Mouse (Mus musculus) ES-E14 (cell line): ENCODE data around the gene Nppa. TPM values are rescaled to one million over a fixed set of nuclear protein-coding genes. Genes with fewer than 3 reads are reported as not detected.
"Not testable (repeated sequence)": the region's sequence is repeated elsewhere in the genome, so short reads cannot be mapped to it uniquely, and the experiment has no call there.

Source experiments
- DNase-seq: peaks from one replicate; pipeline ENCODE4 v3.0.0-alpha.2; 2013; ENCODE audit warnings: low read depth, low spot score
- H3K27ac ChIP-seq: 2 replicates; pipeline ENCODE4 v1.5.1; 2012; ENCODE audit warnings: low read depth, mild to moderate bottlenecking, low read length, moderate library complexity, mixed read lengths; ENCODE audit not compliant: poor library complexity, insufficient read depth, severe bottlenecking
- H3K36me3 ChIP-seq: 2 replicates; pipeline ENCODE4 v1.6.1; 2012; ENCODE audit warnings: mild to moderate bottlenecking, low read length, moderate library complexity, mixed read lengths; ENCODE audit not compliant: control insufficient read depth, poor library complexity, insufficient read depth, severe bottlenecking
- H3K4me1 ChIP-seq, 2 experiments: fragments of 150-350 bp in 1 of 2; sonication (generic) in 1 of 2; 2 replicates each; pipeline ENCODE4 v1.6.1; 2012; ENCODE audit warnings: low read length in 2 of 2, mild to moderate bottlenecking in 1 of 2, mixed read lengths in 1 of 2; ENCODE audit not compliant: control insufficient read depth in 2 of 2, insufficient read depth in 2 of 2, poor library complexity in 1 of 2
- H3K4me3 ChIP-seq, 2 experiments: fragments of 150-350 bp in 1 of 2; sonication (generic) in 1 of 2; 2 replicates each; pipeline ENCODE4 v1.5.1; 2012; ENCODE audit warnings: low read length in 2 of 2, low read depth in 1 of 2, mild to moderate bottlenecking in 1 of 2, mixed read lengths in 1 of 2; ENCODE audit not compliant: insufficient read depth in 1 of 2, poor library complexity in 1 of 2, severe bottlenecking in 1 of 2
- H3K9ac ChIP-seq: 2 replicates; pipeline ENCODE4 v1.6.1; 2012; ENCODE audit warnings: low read depth, mild to moderate bottlenecking, low read length, mixed read lengths; ENCODE audit not compliant: poor library complexity, insufficient read depth, severe bottlenecking
- H3K9me3 ChIP-seq: fragments of 150-350 bp; sonication (generic); 2 replicates; pipeline ENCODE4 v1.6.1; 2012; ENCODE audit warnings: low read depth, mild to moderate bottlenecking, low read length; ENCODE audit not compliant: control insufficient read depth, insufficient read depth
- CHD2 ChIP-seq: IDR thresholded peaks from 2 replicates; pipeline ENCODE4 v1.6.1; 2014; ENCODE audit warnings: mild to moderate bottlenecking, low read depth, low read length, inconsistent platforms
- HCFC1 ChIP-seq: IDR thresholded peaks from 2 replicates; pipeline ENCODE4 v1.6.1; 2012; ENCODE audit warnings: low read length, inconsistent platforms, borderline replicate concordance; ENCODE audit not compliant: insufficient read depth
- MAFK ChIP-seq: IDR thresholded peaks from 2 replicates; pipeline ENCODE4 v1.6.1; 2014; ENCODE audit warnings: mild to moderate bottlenecking, low read depth, low read length, inconsistent platforms; ENCODE audit not compliant: insufficient read depth
- ZC3H11A ChIP-seq: IDR thresholded peaks from 2 replicates; pipeline ENCODE4 v1.6.1; 2012; ENCODE audit warnings: low read depth, mild to moderate bottlenecking, inconsistent platforms, low read length, borderline replicate concordance
- ZNF384 ChIP-seq: IDR thresholded peaks from 2 replicates; pipeline ENCODE4 v1.6.1; 2012; ENCODE audit warnings: low read depth, low read length, inconsistent platforms
- in situ Hi-C, 2 experiments: fragments of 600-800 bp; cut with MboI; formaldehyde crosslinking; loops; one replicate each; pipeline ENCODE4 v1.15.1; 2025; ENCODE audit warnings: low sequenced_read_pairs in 2 of 2, inconsistent platforms in 1 of 2; ENCODE audit not compliant: unreplicated experiment in 2 of 2
- total RNA-seq: library from RNA; depleted of rRNA; stranded (reverse); fragments of 300-350 nt; gene quantifications from 2 replicates; pipeline ENCODE4 v1.2.3, GENCODE M21; 2012

Gene Nppa
- total RNA-seq, 1 experiment: not detected

DNA sequence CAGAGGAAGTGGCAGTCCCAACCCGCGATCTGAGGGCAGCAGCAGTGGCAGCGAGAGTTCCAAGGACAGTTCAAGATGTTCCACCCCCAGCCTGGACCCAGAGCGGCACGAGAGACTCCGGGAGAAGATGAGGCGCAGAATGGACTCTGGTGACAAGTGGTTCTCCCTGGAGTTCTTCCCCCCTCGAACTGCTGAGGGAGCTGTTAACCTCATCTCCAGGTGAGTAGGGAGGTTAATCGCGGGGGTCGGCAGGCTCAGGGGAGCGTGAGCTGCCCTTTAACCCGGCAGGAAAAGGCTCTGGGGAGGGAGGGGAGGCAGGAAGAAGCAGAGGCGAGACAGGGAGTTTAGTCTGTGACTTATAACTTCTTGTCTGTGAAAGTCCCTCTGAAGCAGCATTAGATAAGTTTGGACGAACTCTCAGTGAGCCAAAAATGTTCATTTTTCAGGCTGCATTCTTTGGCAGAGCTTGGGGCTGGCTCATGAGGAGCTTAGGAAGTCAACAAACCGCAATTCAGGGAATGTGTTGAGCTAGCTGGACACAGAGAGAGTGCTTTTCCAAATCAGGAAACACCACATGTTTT lies 41.2 kb downstream of the Nppa start:
- H3K9ac ChIP-seq: peak overlapping the region; percentile 41; the same call in 1 of the 2 replicates
- in situ Hi-C loops: no loop called here
- H3K36me3 ChIP-seq: peaks cover 16% of the 10 kb centered on the region
- TF ChIP-seq HCFC1 (no peak), ZC3H11A (no peak), CHD2 (no peak), MAFK (no peak), ZNF384 (no peak)
- no peak overlapping the region for H3K27ac ChIP-seq
- peak overlapping the region; percentile 52 to 59 for H3K4me3 ChIP-seq
- DNase-seq: no peak
- H3K4me1 ChIP-seq: peaks cover 7 to 13% of the 10 kb centered on the region in 2 experiments; a peak in 3 of 4 replicates
- H3K9me3 ChIP-seq: no peaks in the 10 kb centered on the region

DNA sequence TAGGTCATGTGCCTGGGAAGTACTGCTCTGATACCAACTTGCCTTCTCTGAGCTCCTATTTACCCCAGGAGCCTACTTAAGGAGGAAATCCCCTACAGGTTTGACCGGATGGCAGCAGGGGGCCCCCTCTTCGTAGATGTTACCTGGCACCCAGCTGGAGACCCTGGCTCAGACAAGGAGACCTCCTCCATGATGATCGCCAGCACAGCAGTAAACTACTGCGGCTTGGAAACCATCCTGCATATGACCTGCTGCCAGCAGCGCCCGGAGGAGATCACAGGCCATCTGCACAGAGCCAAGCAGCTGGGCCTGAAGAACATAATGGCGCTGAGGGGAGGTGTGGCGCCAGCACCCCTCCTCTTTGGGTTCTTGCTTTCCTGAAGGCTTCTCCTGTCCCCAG lies 42.8 kb downstream of the Nppa start:
- H3K4me3 ChIP-seq, H3K9ac ChIP-seq, H3K9me3 ChIP-seq, DNase-seq, in situ Hi-C loops, H3K27ac ChIP-seq: not testable (repeated sequence)
- peaks cover 2 to 11% of the 10 kb centered on the region in 2 experiments; a peak in 2 of 4 replicates for H3K4me1 ChIP-seq
- H3K36me3 ChIP-seq: peaks cover 23% of the 10 kb centered on the region

GRCm38 (mm10) chr4:148044113-148044512 lies 43.6 kb downstream of the Nppa start:
- in situ Hi-C loops: no loop called here
- TF ChIP-seq HCFC1: no peak
- TF ChIP-seq CHD2: no peak
- no peak for TF ChIP-seq ZNF384
- TF ChIP-seq MAFK: no peak
- no peak for TF ChIP-seq ZC3H11A
- no peak overlapping the region for H3K4me3 ChIP-seq
- peaks cover 2 to 11% of the 10 kb centered on the region in 2 experiments; a peak in 2 of 4 replicates for H3K4me1 ChIP-seq
- peaks cover 26% of the 10 kb centered on the region for H3K36me3 ChIP-seq
- H3K27ac ChIP-seq: no peak overlapping the region
- H3K9me3 ChIP-seq: no peaks in the 10 kb centered on the region
- no peak for DNase-seq
- H3K9ac ChIP-seq: no peak overlapping the region

- H3K36me3 ChIP-seq: peaks cover 33% of the 10 kb centered on the region
- no peak overlapping the region for H3K27ac ChIP-seq
- peaks cover 2% of the 10 kb centered on the region in 2 experiments; a peak in 1 of 4 replicates for H3K4me1 ChIP-seq
- no peak overlapping the region for H3K4me3 ChIP-seq
- no peaks in the 10 kb centered on the region for H3K9me3 ChIP-seq
- H3K9ac ChIP-seq: no peak overlapping the region
- TF ChIP-seq MAFK (no peak), ZC3H11A (no peak), ZNF384 (no peak), CHD2 (no peak), HCFC1 (no peak)
- in situ Hi-C loops: no loop called here
- no peak for DNase-seq
Observed at GRCm38 (mm10) chr4:148046450-148047031, 46.0 kb downstream of the Nppa start.

GRCm38 (mm10) chr4:148050396-148050914 lies 49.9 kb downstream of the Nppa start:
- H3K9ac ChIP-seq, in situ Hi-C loops, H3K4me3 ChIP-seq, H3K27ac ChIP-seq, H3K9me3 ChIP-seq, DNase-seq, H3K4me1 ChIP-seq: not testable (repeated sequence)
- peaks cover 52% of the 10 kb centered on the region for H3K36me3 ChIP-seq
